Mouse (Mus musculus) lung, embryonic 16.5 days (tissue): Measurements from ENCODE around the gene Cacna1d. TPM values are rescaled to one million over a fixed set of nuclear protein-coding genes. Genes with fewer than 3 reads are reported as not detected.

Experiments used
- ATAC-seq: fragments of 200-750 bp; cut with Nextera tagmentation; 2 replicates; pipeline ENCODE4 v1.8.0; 2017; ENCODE audit warnings: low read depth, mild to moderate bottlenecking, moderate library complexity
- H3K27ac ChIP-seq: fragments of 300-500 bp; sonication (generic); 2 replicates; pipeline ENCODE4 v1.5.1; 2014; ENCODE audit warnings: mild to moderate bottlenecking, control low read depth, low read length
- H3K27me3 ChIP-seq: fragments of 300-500 bp; sonication (generic); 2 replicates; pipeline ENCODE4 v1.6.1; 2014; ENCODE audit warnings: low read depth, low read length, mixed read lengths; ENCODE audit not compliant: control insufficient read depth, insufficient read depth
- H3K36me3 ChIP-seq: fragments of 300-500 bp; sonication (generic); 2 replicates; pipeline ENCODE4 v1.6.1; 2014; ENCODE audit warnings: low read length; ENCODE audit not compliant: control insufficient read depth, insufficient read depth
- H3K4me1 ChIP-seq: fragments of 300-500 bp; sonication (generic); replicated peaks from 2 replicates; pipeline ENCODE4 v1.6.1; 2014; ENCODE audit warnings: low read length, mixed read lengths; ENCODE audit not compliant: control insufficient read depth, insufficient read depth
- H3K4me2 ChIP-seq: fragments of 300-500 bp; sonication (generic); 2 replicates; pipeline ENCODE4 v1.6.1; 2014; ENCODE audit warnings: low read depth, low read length, control low read depth
- H3K4me3 ChIP-seq: fragments of 300-500 bp; sonication (generic); 2 replicates; pipeline ENCODE4 v1.5.1; 2014; ENCODE audit warnings: mild to moderate bottlenecking, low read length, control low read depth
- H3K9ac ChIP-seq: fragments of 300-500 bp; sonication (generic); 2 replicates; pipeline ENCODE4 v1.6.1; 2014; ENCODE audit warnings: low read length, control low read depth
- H3K9me3 ChIP-seq: fragments of 300-500 bp; sonication (generic); 2 replicates; pipeline ENCODE4 v1.6.1; 2016; ENCODE audit warnings: low read length; ENCODE audit not compliant: control insufficient read depth
- WGBS: fragments of 180-500 bp; shearing (Covaris S2); extraction: QIAGEN DNeasy Blood & Tissue Kit; methylation state at CpG from one replicate; pipeline ENCODE4 v1.1.7; 2014; 5-methylcytosine and 5-hydroxymethylcytosine counted together
- polyA plus RNA-seq: library from polyadenylated mRNA; unstranded; fragments of >200 nt; fragmentation: Nextera tagmentation; extraction: Ambion mirVana; gene quantifications from 2 replicates; pipeline ENCODE4 v1.2.1, GENCODE M21; 2015

The Cacna1d gene
- polyA plus RNA-seq, 1 experiment from 2014 or later, result 9.2 TPM

- no peak overlapping the region for H3K27ac ChIP-seq
- H3K4me1 ChIP-seq, result no peaks in the 10 kb centered on the region; the same call in 1 of the 2 replicates
- H3K4me2 ChIP-seq, result no peak overlapping the region
- H3K9ac ChIP-seq, result no peak overlapping the region
- no peaks in the 10 kb centered on the region; the same call in 1 of the 2 replicates for H3K36me3 ChIP-seq
- no peaks in the 10 kb centered on the region for H3K27me3 ChIP-seq
- WGBS, result 84% methylated on average over 18 of the region's 18 CpGs
- H3K9me3 ChIP-seq, result no peaks in the 10 kb centered on the region
- ATAC-seq, result no peak
- no peak overlapping the region for H3K4me3 ChIP-seq
Observed at GRCm38 (mm10) chr14:30038431-30038830, 452.8 kb downstream of the Cacna1d start.

- ATAC-seq, result no peak
- Histone ChIP-seq H3K9me3 (no peaks in the 10 kb centered on the region), H3K27ac (no peak overlapping the region), H3K27me3 (no peaks in the 10 kb centered on the region), H3K4me2 (no peak overlapping the region), H3K4me3 (no peak overlapping the region), H3K9ac (no peak overlapping the region), H3K4me1 (no peaks in the 10 kb centered on the region), H3K36me3 (no peaks in the 10 kb centered on the region; the same call in 1 of the 2 replicates)
- 62% methylated on average over 8 of the region's 8 CpGs for WGBS
Observed at GRCm38 (mm10) chr14:30033405-30033804, 457.9 kb downstream of the Cacna1d start.

- Histone ChIP-seq H3K27me3 (no peaks in the 10 kb centered on the region), H3K4me1 (no peaks in the 10 kb centered on the region), H3K27ac (no peak overlapping the region), H3K36me3 (no peaks in the 10 kb centered on the region), H3K9me3 (no peaks in the 10 kb centered on the region), H3K4me3 (no peak overlapping the region), H3K9ac (no peak overlapping the region), H3K4me2 (no peak overlapping the region)
- ATAC-seq, result no peak
- WGBS, result 53% methylated on average over 2 of the region's 2 CpGs
Observed at GRCm38 (mm10) chr14:30027378-30027777, 463.9 kb downstream of the Cacna1d start.

GRCm38 (mm10) chr14:30024387-30024786, 466.9 kb downstream of the Cacna1d start:
- ATAC-seq, result no peak
- no peaks in the 10 kb centered on the region for H3K4me1 ChIP-seq
- no peak overlapping the region for H3K4me2 ChIP-seq
- no peaks in the 10 kb centered on the region for H3K27me3 ChIP-seq
- H3K36me3 ChIP-seq, result no peaks in the 10 kb centered on the region
- no peaks in the 10 kb centered on the region for H3K9me3 ChIP-seq
- no peak overlapping the region for H3K9ac ChIP-seq
- 30% methylated on average over 7 of the region's 7 CpGs for WGBS
- H3K4me3 ChIP-seq, result no peak overlapping the region
- no peak overlapping the region for H3K27ac ChIP-seq

GRCm38 (mm10) chr14:30022471-30022870, 468.8 kb downstream of the Cacna1d start:
- Histone ChIP-seq H3K9ac (no peak overlapping the region), H3K27ac (no peak overlapping the region), H3K4me3 (no peak overlapping the region), H3K27me3 (no peaks in the 10 kb centered on the region), H3K4me2 (no peak overlapping the region), H3K4me1 (no peaks in the 10 kb centered on the region), H3K36me3 (no peaks in the 10 kb centered on the region), H3K9me3 (no peaks in the 10 kb centered on the region)
- ATAC-seq, result no peak
- 86% methylated on average over 6 of the region's 6 CpGs for WGBS

GRCm38 (mm10) chr14:30019792-30020575, 471.3 kb downstream of the Cacna1d start:
- no peak for ATAC-seq
- no peaks in the 10 kb centered on the region for H3K9me3 ChIP-seq
- H3K4me3 ChIP-seq, result no peak overlapping the region
- no peaks in the 10 kb centered on the region for H3K36me3 ChIP-seq
- 62% methylated on average over 9 of the region's 9 CpGs for WGBS
- H3K4me2 ChIP-seq, result no peak overlapping the region
- no peaks in the 10 kb centered on the region for H3K4me1 ChIP-seq
- H3K27me3 ChIP-seq, result no peaks in the 10 kb centered on the region
- no peak overlapping the region for H3K9ac ChIP-seq
- no peak overlapping the region for H3K27ac ChIP-seq

- H3K4me1 ChIP-seq, result no peaks in the 10 kb centered on the region
- H3K9me3 ChIP-seq, result no peaks in the 10 kb centered on the region
- H3K27ac ChIP-seq, result no peak overlapping the region
- ATAC-seq, result no peak
- no peaks in the 10 kb centered on the region for H3K27me3 ChIP-seq
- 90% methylated on average over 8 of the region's 8 CpGs for WGBS
- H3K9ac ChIP-seq, result no peak overlapping the region
- no peak overlapping the region for H3K4me2 ChIP-seq
- H3K4me3 ChIP-seq, result no peak overlapping the region
- no peaks in the 10 kb centered on the region for H3K36me3 ChIP-seq
Observed at GRCm38 (mm10) chr14:30019375-30019774, 471.9 kb downstream of the Cacna1d start.

- Histone ChIP-seq H3K27me3 (no peaks in the 10 kb centered on the region), H3K27ac (no peak overlapping the region), H3K36me3 (no peaks in the 10 kb centered on the region), H3K4me2 (no peak overlapping the region), H3K9ac (no peak overlapping the region), H3K9me3 (no peaks in the 10 kb centered on the region), H3K4me1 (no peaks in the 10 kb centered on the region), H3K4me3 (no peak overlapping the region)
- WGBS, result 90% methylated on average over 6 of the region's 6 CpGs
- no peak for ATAC-seq
Observed at GRCm38 (mm10) chr14:30018846-30019245, 472.4 kb downstream of the Cacna1d start.

- H3K9ac ChIP-seq, result no peak overlapping the region
- H3K36me3 ChIP-seq, result no peaks in the 10 kb centered on the region
- H3K4me2 ChIP-seq, result no peak overlapping the region
- H3K9me3 ChIP-seq, result no peaks in the 10 kb centered on the region
- no peaks in the 10 kb centered on the region for H3K27me3 ChIP-seq
- H3K27ac ChIP-seq, result no peak overlapping the region
- 94% methylated on average over 4 of the region's 4 CpGs for WGBS
- no peak for ATAC-seq
- no peak overlapping the region for H3K4me3 ChIP-seq
- H3K4me1 ChIP-seq, result no peaks in the 10 kb centered on the region
Observed at GRCm38 (mm10) chr14:30018463-30018801, 472.8 kb downstream of the Cacna1d start.
